Mouse (Mus musculus): Measurements from ENCODE around the gene Dusp13. TPM values are rescaled to one million over a fixed set of nuclear protein-coding genes. Genes with fewer than 3 reads are reported as not detected.

Dusp13 gene
- 0.84 TPM in 1 of 2 replicates, not detected in the other for polyA plus RNA-seq (2015; fragmentation: Nextera tagmentation; extraction: Ambion mirVana)

- no peaks in the 10 kb centered on the region for H3K36me3 ChIP-seq (ENCODE audit: control insufficient read depth, insufficient read depth, low read length)
These were observed at the start of gene Dusp13 for GRCm38 (mm10) chr14:21750881-21751542. Dusp13 (minus strand) TSS chr14:21751181.

DNA sequence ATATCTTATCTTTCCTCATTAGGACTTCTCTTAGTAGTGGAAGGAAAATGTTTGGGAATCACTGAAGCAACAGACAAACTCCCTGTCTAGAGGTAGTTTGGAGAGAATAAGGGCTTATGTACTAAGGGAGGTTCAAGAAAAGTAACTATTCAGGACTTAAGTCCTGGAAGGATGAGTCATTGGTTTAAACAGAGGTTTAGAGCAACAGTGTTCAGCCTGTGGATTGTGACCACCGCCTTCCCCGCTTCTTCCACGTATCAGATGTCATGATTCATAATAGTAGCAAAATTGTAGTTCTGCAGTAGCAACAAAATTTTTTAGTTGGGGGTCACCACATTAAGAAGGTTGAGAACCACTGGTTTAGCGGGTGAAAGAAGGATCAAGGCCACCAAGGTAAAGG is 49.7 kb upstream of the Dusp13 start:
- H3K27ac ChIP-seq (ENCODE audit: low read length): peak overlapping the region; percentile 64
- 0 out of 2 replicates have a peak, but pooled peaks cover 3% of the 10 kb centered on the region for H3K4me1 ChIP-seq (ENCODE audit: control insufficient read depth, insufficient read depth, low read length)
- 0 out of 2 replicates have a peak, but pooled peaks have one; percentile 29 for ATAC-seq (ENCODE audit: insufficient read depth, low FRiP score)
- no peak overlapping the region for H3K9ac ChIP-seq (ENCODE audit: low read length)
- H3K4me3 ChIP-seq (replicated peaks; ENCODE audit: low read length): no peak overlapping the region
- 79% methylated on average over 4 of the region's 4 CpGs for WGBS
- no peaks in the 10 kb centered on the region for H3K9me3 ChIP-seq (replicated peaks; ENCODE audit: control insufficient read depth, low read length)
- no peak overlapping the region for H3K4me2 ChIP-seq (ENCODE audit: low read depth, low read length)
- no peaks in the 10 kb centered on the region for H3K27me3 ChIP-seq (ENCODE audit: control insufficient read depth, insufficient read depth, low read length)
- H3K36me3 ChIP-seq (ENCODE audit: control insufficient read depth, insufficient read depth, low read length): peaks cover 7% of the 10 kb centered on the region

More at GRCm38 (mm10) chr14:21750881-21751542, at the start of gene Dusp13:
- Histone ChIP-seq H3K4me3 (replicated peaks; ENCODE audit: low read length) (peak within 1 kb of the TSS; percentile 83), H3K9me3 (replicated peaks; ENCODE audit: control insufficient read depth, low read length) (no peaks in the 10 kb centered on the region), H3K27me3 (ENCODE audit: control insufficient read depth, insufficient read depth, low read length) (no peaks in the 10 kb centered on the region), H3K27ac (ENCODE audit: low read length) (peak within 1 kb of the TSS; percentile 84), H3K9ac (ENCODE audit: low read length) (peak within 1 kb of the TSS; percentile 91), H3K4me2 (ENCODE audit: low read depth, low read length) (peak within 1 kb of the TSS; percentile 89), H3K4me1 (ENCODE audit: control insufficient read depth, insufficient read depth, low read length) (peaks cover 14% of the 10 kb centered on the region; the same call in 1 of the 2 replicates)
- peak; percentile 84 for ATAC-seq (ENCODE audit: insufficient read depth, low FRiP score)
- under 1% methylated on average over 26 of the region's 26 CpGs for WGBS

GRCm38 (mm10) chr14:21792250-21792649 is 41.3 kb upstream of the Dusp13 start:
- no peaks in the 10 kb centered on the region for H3K27me3 ChIP-seq (ENCODE audit: control insufficient read depth, insufficient read depth, low read length)
- WGBS: 94% methylated on average over 6 of the region's 6 CpGs
- H3K4me3 ChIP-seq (replicated peaks; ENCODE audit: low read length): no peak overlapping the region
- H3K9ac ChIP-seq (ENCODE audit: low read length): no peak overlapping the region
- 0 out of 2 replicates have a peak, but pooled peaks cover 10% of the 10 kb centered on the region for H3K36me3 ChIP-seq (ENCODE audit: control insufficient read depth, insufficient read depth, low read length)
- no peak for ATAC-seq (ENCODE audit: insufficient read depth, low FRiP score)
- H3K4me1 ChIP-seq (ENCODE audit: control insufficient read depth, insufficient read depth, low read length): 0 out of 2 replicates have a peak, but pooled peaks cover 2% of the 10 kb centered on the region
- no peaks in the 10 kb centered on the region for H3K9me3 ChIP-seq (replicated peaks; ENCODE audit: control insufficient read depth, low read length)
- H3K4me2 ChIP-seq (ENCODE audit: low read depth, low read length): no peak overlapping the region
- no peak overlapping the region for H3K27ac ChIP-seq (ENCODE audit: low read length)

GRCm38 (mm10) chr14:21791722-21792121 is 40.7 kb upstream of the Dusp13 start:
- Histone ChIP-seq H3K4me1 (ENCODE audit: control insufficient read depth, insufficient read depth, low read length) (0 out of 2 replicates have a peak, but pooled peaks cover 2% of the 10 kb centered on the region), H3K4me2 (ENCODE audit: low read depth, low read length) (no peak overlapping the region), H3K9ac (ENCODE audit: low read length) (no peak overlapping the region), H3K27me3 (ENCODE audit: control insufficient read depth, insufficient read depth, low read length) (no peaks in the 10 kb centered on the region), H3K4me3 (replicated peaks; ENCODE audit: low read length) (no peak overlapping the region), H3K27ac (ENCODE audit: low read length) (no peak overlapping the region), H3K9me3 (replicated peaks; ENCODE audit: control insufficient read depth, low read length) (no peaks in the 10 kb centered on the region), H3K36me3 (ENCODE audit: control insufficient read depth, insufficient read depth, low read length) (0 out of 2 replicates have a peak, but pooled peaks cover 10% of the 10 kb centered on the region)
- 83% methylated on average over 4 of the region's 4 CpGs for WGBS
- ATAC-seq (ENCODE audit: insufficient read depth, low FRiP score): no peak

GRCm38 (mm10) chr14:21790585-21791251 is 39.7 kb upstream of the Dusp13 start:
- Histone ChIP-seq H3K9ac (ENCODE audit: low read length) (no peak overlapping the region), H3K27ac (ENCODE audit: low read length) (no peak overlapping the region)

GRCm38 (mm10) chr14:21788121-21788520 is 37.1 kb upstream of the Dusp13 start:
- H3K4me2 ChIP-seq (ENCODE audit: low read depth, low read length): no peak overlapping the region
- 93% methylated on average over 5 of the region's 5 CpGs for WGBS
- no peak overlapping the region for H3K27ac ChIP-seq (ENCODE audit: low read length)
- no peak overlapping the region for H3K9ac ChIP-seq (ENCODE audit: low read length)
- 0 out of 2 replicates have a peak, but pooled peaks cover 8% of the 10 kb centered on the region for H3K36me3 ChIP-seq (ENCODE audit: control insufficient read depth, insufficient read depth, low read length)
- H3K4me1 ChIP-seq (ENCODE audit: control insufficient read depth, insufficient read depth, low read length): no peaks in the 10 kb centered on the region
- H3K4me3 ChIP-seq (replicated peaks; ENCODE audit: low read length): no peak overlapping the region
- no peaks in the 10 kb centered on the region for H3K27me3 ChIP-seq (ENCODE audit: control insufficient read depth, insufficient read depth, low read length)
- ATAC-seq (ENCODE audit: insufficient read depth, low FRiP score): no peak
- H3K9me3 ChIP-seq (replicated peaks; ENCODE audit: control insufficient read depth, low read length): no peaks in the 10 kb centered on the region

More at GRCm38 (mm10) chr14:21790585-21791251, 39.7 kb upstream of the Dusp13 start:
- Histone ChIP-seq H3K4me3 (replicated peaks; ENCODE audit: low read length) (no peak overlapping the region), H3K27me3 (ENCODE audit: control insufficient read depth, insufficient read depth, low read length) (no peaks in the 10 kb centered on the region), H3K4me1 (ENCODE audit: control insufficient read depth, insufficient read depth, low read length) (0 out of 2 replicates have a peak, but pooled peaks cover 2% of the 10 kb centered on the region), H3K36me3 (ENCODE audit: control insufficient read depth, insufficient read depth, low read length) (0 out of 2 replicates have a peak, but pooled peaks cover 10% of the 10 kb centered on the region), H3K4me2 (ENCODE audit: low read depth, low read length) (no peak overlapping the region), H3K9me3 (replicated peaks; ENCODE audit: control insufficient read depth, low read length) (no peaks in the 10 kb centered on the region)
- 82% methylated on average over 9 of the region's 9 CpGs for WGBS
- ATAC-seq (ENCODE audit: insufficient read depth, low FRiP score): no peak

- Histone ChIP-seq H3K9ac (ENCODE audit: low read length) (no peak overlapping the region), H3K27me3 (ENCODE audit: control insufficient read depth, insufficient read depth, low read length) (no peaks in the 10 kb centered on the region), H3K4me2 (ENCODE audit: low read depth, low read length) (no peak overlapping the region), H3K4me3 (replicated peaks; ENCODE audit: low read length) (no peak overlapping the region), H3K9me3 (replicated peaks; ENCODE audit: control insufficient read depth, low read length) (no peaks in the 10 kb centered on the region), H3K4me1 (ENCODE audit: control insufficient read depth, insufficient read depth, low read length) (no peaks in the 10 kb centered on the region), H3K36me3 (ENCODE audit: control insufficient read depth, insufficient read depth, low read length) (0 out of 2 replicates have a peak, but pooled peaks cover 7% of the 10 kb centered on the region), H3K27ac (ENCODE audit: low read length) (no peak overlapping the region)
- WGBS: 82% methylated on average over 3 of the region's 3 CpGs
- ATAC-seq (ENCODE audit: insufficient read depth, low FRiP score): no peak
These were observed 36.4 kb upstream of the Dusp13 start for GRCm38 (mm10) chr14:21787374-21787773.

- H3K4me1 ChIP-seq (ENCODE audit: control insufficient read depth, insufficient read depth, low read length): no peaks in the 10 kb centered on the region
- H3K9me3 ChIP-seq (replicated peaks; ENCODE audit: control insufficient read depth, low read length): no peaks in the 10 kb centered on the region
- no peaks in the 10 kb centered on the region for H3K36me3 ChIP-seq (ENCODE audit: control insufficient read depth, insufficient read depth, low read length)
- no peak overlapping the region for H3K4me3 ChIP-seq (replicated peaks; ENCODE audit: low read length)
- 85% methylated on average over 4 of the region's 4 CpGs for WGBS
- no peak for ATAC-seq (ENCODE audit: insufficient read depth, low FRiP score)
- no peaks in the 10 kb centered on the region for H3K27me3 ChIP-seq (ENCODE audit: control insufficient read depth, insufficient read depth, low read length)
- no peak overlapping the region for H3K9ac ChIP-seq (ENCODE audit: low read length)
- H3K27ac ChIP-seq (ENCODE audit: low read length): no peak overlapping the region
- H3K4me2 ChIP-seq (ENCODE audit: low read depth, low read length): no peak overlapping the region
These were observed 35.5 kb upstream of the Dusp13 start for GRCm38 (mm10) chr14:21786500-21786899.

DNA sequence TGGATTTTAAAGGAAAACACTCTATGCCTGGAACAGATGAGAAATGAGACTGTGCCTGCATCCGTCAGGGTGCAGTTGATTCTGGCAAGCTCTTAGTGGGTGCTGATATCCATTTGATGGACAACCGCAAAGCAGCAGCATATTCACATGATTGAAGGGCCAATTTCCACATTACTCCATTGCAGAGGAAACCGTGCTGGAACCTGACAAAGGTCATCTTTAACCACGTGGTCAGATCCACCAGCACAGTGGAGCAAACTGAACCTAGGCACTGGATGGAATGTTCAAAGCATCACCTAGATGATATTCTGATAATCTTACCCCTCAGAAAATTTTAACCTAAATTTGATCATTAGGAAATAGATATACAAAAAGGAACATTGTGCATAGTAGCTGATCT is 25.2 kb upstream of the Dusp13 start:
- no peaks in the 10 kb centered on the region for H3K9me3 ChIP-seq (replicated peaks; ENCODE audit: control insufficient read depth, low read length)
- H3K4me3 ChIP-seq (replicated peaks; ENCODE audit: low read length): no peak overlapping the region
- H3K27ac ChIP-seq (ENCODE audit: low read length): no peak overlapping the region
- no peak for ATAC-seq (ENCODE audit: insufficient read depth, low FRiP score)
- no peaks in the 10 kb centered on the region for H3K27me3 ChIP-seq (ENCODE audit: control insufficient read depth, insufficient read depth, low read length)
- H3K9ac ChIP-seq (ENCODE audit: low read length): no peak overlapping the region
- 85% methylated on average over 4 of the region's 4 CpGs for WGBS
- no peak overlapping the region for H3K4me2 ChIP-seq (ENCODE audit: low read depth, low read length)
- H3K4me1 ChIP-seq (ENCODE audit: control insufficient read depth, insufficient read depth, low read length): no peaks in the 10 kb centered on the region
- H3K36me3 ChIP-seq (ENCODE audit: control insufficient read depth, insufficient read depth, low read length): peaks cover 5% of the 10 kb centered on the region

All from stomach, embryonic 16.5 days (tissue).